Mouse (Mus musculus) hindbrain, embryonic 14.5 days (tissue): Measurements from ENCODE around the gene Taok3. TPM values are rescaled to one million over a fixed set of nuclear protein-coding genes. Genes with fewer than 3 reads are reported as not detected.

ENCODE experiments used
- ATAC-seq: fragments of 200-750 bp; cut with Nextera tagmentation; 2 replicates; pipeline ENCODE4 v1.8.0; 2017; ENCODE audit warnings: moderate number of reproducible peaks, mild to moderate bottlenecking, moderate TSS enrichment, moderate library complexity; ENCODE audit not compliant: low FRiP score
- DNase-seq: peaks from one replicate; pipeline ENCODE4 v3.0.0-alpha.2; 2015; ENCODE audit warnings: low spot score
- H3K27ac ChIP-seq: fragments of 300-500 bp; sonication (generic); 2 replicates; pipeline ENCODE4 v1.5.1; 2014; ENCODE audit warnings: mild to moderate bottlenecking, moderate library complexity
- H3K27me3 ChIP-seq: fragments of 300-500 bp; sonication (generic); 2 replicates; pipeline ENCODE4 v1.6.1; 2014; ENCODE audit warnings: mild to moderate bottlenecking, low read length, mixed read lengths; ENCODE audit not compliant: control insufficient read depth, insufficient read depth
- H3K36me3 ChIP-seq: fragments of 300-500 bp; sonication (generic); replicated peaks from 2 replicates; pipeline ENCODE4 v1.6.1; 2014; ENCODE audit not compliant: control insufficient read depth, insufficient read depth
- H3K4me1 ChIP-seq: fragments of 300-500 bp; sonication (generic); replicated peaks from 2 replicates; pipeline ENCODE4 v1.6.1; 2014; ENCODE audit warnings: antibody characterized with exemption, low read length, mixed read lengths; ENCODE audit not compliant: control insufficient read depth, insufficient read depth
- H3K4me2 ChIP-seq: fragments of 300-500 bp; sonication (generic); replicated peaks from 2 replicates; pipeline ENCODE4 v1.6.1; 2014; ENCODE audit warnings: mild to moderate bottlenecking, moderate library complexity
- H3K4me3 ChIP-seq: fragments of 300-500 bp; sonication (generic); replicated peaks from 2 replicates; pipeline ENCODE4 v1.5.1; 2014; ENCODE audit warnings: mild to moderate bottlenecking, low read length
- H3K9ac ChIP-seq: fragments of 300-500 bp; sonication (generic); 2 replicates; pipeline ENCODE4 v1.6.1; 2014
- H3K9me3 ChIP-seq: fragments of 300-500 bp; sonication (generic); 2 replicates; pipeline ENCODE4 v1.6.1; 2016; ENCODE audit warnings: low read length; ENCODE audit not compliant: control insufficient read depth
- WGBS: fragments of 180-500 bp; shearing (Covaris S2); extraction: QIAGEN DNeasy Blood & Tissue Kit; methylation state at CpG from one replicate; pipeline ENCODE4 v1.1.7; 2014; 5-methylcytosine and 5-hydroxymethylcytosine counted together
- polyA plus RNA-seq: library from polyadenylated mRNA; unstranded; fragments of >200 nt; fragmentation: Nextera tagmentation; extraction: Ambion mirVana; gene quantifications from 2 replicates; pipeline ENCODE4 v1.2.1, GENCODE M21; 2014

Taok3 gene
- polyA plus RNA-seq, 1 experiment from 2014 or later, result 50.4 TPM

GRCm38 (mm10) chr5:117318741-117319629 is 199.1 kb downstream of the Taok3 start, which contains the start of gene Vsig10:
Gene Vsig10, plus strand, starts transcription at chr5:117319083.
- WGBS, result under 1% methylated on average over 67 of the region's 81 CpGs
- Histone ChIP-seq H3K27ac (peak within 1 kb of the TSS; percentile 51; the same call in 1 of the 2 replicates), H3K27me3 (peaks cover 35% of the 10 kb centered on the region)

GRCm38 (mm10) chr5:117323751-117324150 is 203.8 kb downstream of the Taok3 start:
- no peaks in the 10 kb centered on the region for H3K36me3 ChIP-seq
- H3K4me3 ChIP-seq, result no peak overlapping the region
- H3K27me3 ChIP-seq, result peaks cover 20% of the 10 kb centered on the region
- H3K9me3 ChIP-seq, result no peaks in the 10 kb centered on the region
- DNase-seq (no peak), ATAC-seq (no peak)
- H3K4me2 ChIP-seq, result no peak overlapping the region
- H3K4me1 ChIP-seq, result peaks cover 1% of the 10 kb centered on the region; the same call in 1 of the 2 replicates
- H3K27ac ChIP-seq, result no peak overlapping the region
- no peak overlapping the region for H3K9ac ChIP-seq
- WGBS, result 87% methylated on average over 9 of the region's 9 CpGs

More at GRCm38 (mm10) chr5:117318741-117319629, 199.1 kb downstream of the Taok3 start, which contains the start of gene Vsig10:
- Histone ChIP-seq H3K9ac (peak within 1 kb of the TSS; percentile 57), H3K4me2 (peak within 1 kb of the TSS; percentile 97), H3K9me3 (no peaks in the 10 kb centered on the region), H3K4me3 (peak within 1 kb of the TSS; percentile 71), H3K36me3 (no peaks in the 10 kb centered on the region), H3K4me1 (peaks cover 7% of the 10 kb centered on the region; the same call in 1 of the 2 replicates)
- ATAC-seq (peak; percentile 65; the same call in 1 of the 2 replicates), DNase-seq (peak; percentile 36)

Other genes starting within 250 kb of the Taok3 start
- 52.8 and 58.4 TPM in 2 replicates for gene Suds3, start 4.0 kb upstream of the Taok3 start, polyA plus RNA-seq
- gene Pebp1, start 167.5 kb downstream of the Taok3 start, polyA plus RNA-seq, result 1,042 and 1,087 TPM in 2 replicates
- 0.75 and 1.1 TPM in 2 replicates for gene Vsig10, start 199.0 kb downstream of the Taok3 start, polyA plus RNA-seq
- gene Wsb2, start 237.2 kb downstream of the Taok3 start, polyA plus RNA-seq, result 292 and 336 TPM in 2 replicates